Mouse (Mus musculus) liver, embryonic 11.5 days (tissue): ENCODE measurements at regions not wholly inside any gene's neighbourhood (a gene's known extent, or its start where the extent isn't known, plus 50 kb on each side); places are given as distances from the start of the nearest gene placed in this dataset.

Experiments used
- ATAC-seq: fragments of 200-750 bp; cut with Nextera tagmentation; replicated peaks from 2 replicates; pipeline ENCODE4 v1.8.0; 2017; ENCODE audit warnings: moderate number of reproducible peaks, mild to moderate bottlenecking, moderate TSS enrichment, moderate library complexity; ENCODE audit not compliant: low FRiP score
- DNase-seq: peaks from one replicate; pipeline ENCODE4 v3.0.0-alpha.2; 2017; ENCODE audit warnings: low spot score
- H3K27ac ChIP-seq: fragments of 300-500 bp; sonication (generic); 2 replicates; pipeline ENCODE4 v1.5.1; 2014; ENCODE audit warnings: mild to moderate bottlenecking, low read depth, low read length, control low read depth
- H3K27me3 ChIP-seq: fragments of 300-500 bp; sonication (generic); replicated peaks from 2 replicates; pipeline ENCODE4 v1.6.1; 2014; ENCODE audit warnings: low read length, mixed read lengths; ENCODE audit not compliant: control insufficient read depth, insufficient read depth
- H3K36me3 ChIP-seq: fragments of 300-500 bp; sonication (generic); 2 replicates; pipeline ENCODE4 v1.6.1; 2014; ENCODE audit warnings: mild to moderate bottlenecking, low read length, moderate library complexity, mixed read lengths; ENCODE audit not compliant: control insufficient read depth, insufficient read depth
- H3K4me1 ChIP-seq: fragments of 300-500 bp; sonication (generic); replicated peaks from 2 replicates; pipeline ENCODE4 v1.6.1; 2014; ENCODE audit warnings: low read length, mixed read lengths; ENCODE audit not compliant: control insufficient read depth, insufficient read depth
- H3K4me2 ChIP-seq: fragments of 300-500 bp; sonication (generic); 2 replicates; pipeline ENCODE4 v1.6.1; 2014; ENCODE audit warnings: mild to moderate bottlenecking, control low read depth, moderate library complexity
- H3K4me3 ChIP-seq: fragments of 300-500 bp; sonication (generic); 2 replicates; pipeline ENCODE4 v1.5.1; 2014; ENCODE audit warnings: low read depth, low read length, control low read depth
- H3K9ac ChIP-seq: fragments of 300-500 bp; sonication (generic); 2 replicates; pipeline ENCODE4 v1.6.1; 2014; ENCODE audit warnings: low read depth, low read length, control low read depth
- H3K9me3 ChIP-seq: fragments of 300-500 bp; sonication (generic); 2 replicates; pipeline ENCODE4 v1.6.1; 2016; ENCODE audit warnings: low read length, inconsistent platforms, mixed read lengths; ENCODE audit not compliant: control insufficient read depth
- WGBS: fragments of 180-500 bp; shearing (Covaris S2); extraction: QIAGEN DNeasy Blood & Tissue Kit; methylation state at CpG from one replicate; pipeline ENCODE4 v1.1.7; 2014; 5-methylcytosine and 5-hydroxymethylcytosine counted together

DNA sequence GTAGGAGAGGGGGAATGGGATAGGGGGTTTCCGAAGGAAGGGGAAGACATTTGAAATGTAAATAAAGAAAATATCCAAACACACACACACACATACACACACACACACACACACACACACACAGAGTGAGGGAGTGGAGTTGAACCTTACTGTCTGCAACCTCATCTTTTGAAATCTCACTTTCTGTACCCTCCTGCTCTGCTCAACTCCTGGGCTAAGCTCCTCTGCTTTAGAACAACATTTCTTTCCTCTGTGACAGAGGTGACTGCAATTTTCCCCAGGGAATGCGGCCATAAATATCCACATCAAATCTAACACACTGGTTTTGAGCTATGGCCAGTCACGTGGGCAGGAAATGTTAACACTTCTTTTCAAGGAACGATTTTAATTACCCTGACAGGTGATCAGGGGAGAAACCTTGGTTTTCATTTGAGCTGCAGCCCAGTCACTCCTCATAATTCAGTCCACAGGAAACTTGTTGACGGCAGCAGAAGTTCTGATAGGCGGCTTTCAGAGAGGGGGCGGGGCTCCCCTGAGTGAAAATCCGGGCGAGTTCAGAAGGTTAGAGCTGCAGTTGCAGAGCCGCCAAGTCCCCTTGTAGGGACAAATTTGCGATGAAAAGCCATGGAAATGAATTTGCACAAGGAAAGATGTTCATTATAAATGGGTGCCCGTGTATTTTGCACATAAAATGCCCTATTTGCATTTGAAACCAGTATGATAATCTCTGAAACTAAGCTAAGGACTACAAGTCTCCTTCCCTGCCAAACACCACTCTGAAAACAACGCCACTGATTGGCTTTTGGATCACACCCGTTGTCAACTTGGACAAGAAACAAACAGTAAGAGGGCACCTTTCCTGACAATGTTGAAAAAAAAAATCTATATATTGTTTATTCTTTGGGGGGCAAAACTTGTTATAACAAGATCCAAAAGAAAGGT, 63.0 kb upstream of the L3mbtl4 start:
- Histone ChIP-seq H3K9ac (no peak overlapping the region), H3K36me3 (no peaks in the 10 kb centered on the region), H3K4me3 (no peak overlapping the region), H3K4me2 (peak overlapping the region; percentile 11), H3K27ac (no peak overlapping the region), H3K27me3 (no peaks in the 10 kb centered on the region), H3K9me3 (no peaks in the 10 kb centered on the region), H3K4me1 (no peaks in the 10 kb centered on the region)
- ATAC-seq: no peak
- peak; percentile 32 for DNase-seq
- WGBS: 21% methylated on average over 14 of the region's 14 CpGs

DNA sequence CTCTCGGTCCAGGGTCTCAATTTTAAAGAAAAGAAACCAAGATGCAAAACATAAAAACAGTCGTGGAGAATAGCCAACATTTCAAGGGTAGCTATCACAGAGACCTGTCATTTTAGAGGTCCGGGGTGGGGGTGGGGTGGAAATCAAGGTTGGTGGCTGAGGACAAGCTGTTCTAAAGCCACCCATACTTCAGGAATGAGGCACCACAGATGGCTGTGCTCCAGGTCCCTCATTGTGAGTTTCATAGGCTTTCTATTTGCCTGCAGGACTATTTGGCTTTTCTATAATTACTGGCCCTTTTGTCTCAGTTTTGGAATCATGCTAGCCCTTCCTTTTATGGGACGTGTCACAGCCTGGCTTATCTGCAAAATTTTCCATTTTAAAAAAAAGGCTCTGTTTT, 55.4 kb upstream of the L3mbtl4 start:
- no peak for ATAC-seq
- no peaks in the 10 kb centered on the region for H3K9me3 ChIP-seq

DNA sequence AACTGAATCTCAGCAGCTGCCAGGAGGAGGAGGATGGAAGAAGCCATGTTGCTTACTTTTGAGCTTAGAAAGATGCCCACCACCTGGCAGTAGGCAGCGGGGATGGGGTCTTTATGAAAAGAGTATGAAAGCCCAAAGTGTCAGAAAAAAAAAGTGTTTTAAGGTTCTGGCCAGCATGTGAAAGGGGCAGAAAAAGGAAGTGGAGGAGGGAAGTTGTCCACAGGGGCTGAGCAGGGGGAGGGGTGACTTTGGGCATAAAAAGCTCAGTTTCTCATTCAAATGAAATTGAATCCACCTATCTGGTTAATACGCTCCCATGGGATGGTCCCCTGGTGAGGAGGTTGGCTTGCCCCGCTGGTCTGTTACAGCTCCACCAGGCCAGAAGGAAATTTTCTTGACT, 50.4 kb upstream of the L3mbtl4 start:
- H3K4me3 ChIP-seq: no peak overlapping the region
- no peaks in the 10 kb centered on the region for H3K27me3 ChIP-seq
- H3K27ac ChIP-seq: no peak overlapping the region
- DNase-seq: no peak
- no peak overlapping the region for H3K4me2 ChIP-seq
- H3K36me3 ChIP-seq: no peaks in the 10 kb centered on the region
- no peaks in the 10 kb centered on the region for H3K4me1 ChIP-seq
- no peak for ATAC-seq
- H3K9me3 ChIP-seq: 0 out of 2 replicates have a peak, but pooled peaks cover 2% of the 10 kb centered on the region
- H3K9ac ChIP-seq: no peak overlapping the region
- 78% methylated on average over 3 of the region's 3 CpGs for WGBS

More for the DNA sequence above, 55.4 kb upstream of the L3mbtl4 start:
- Histone ChIP-seq H3K4me2 (no peak overlapping the region), H3K4me3 (no peak overlapping the region), H3K36me3 (no peaks in the 10 kb centered on the region), H3K9ac (no peak overlapping the region), H3K27ac (no peak overlapping the region), H3K4me1 (no peaks in the 10 kb centered on the region), H3K27me3 (no peaks in the 10 kb centered on the region)
- DNase-seq: no peak
- WGBS: 64% methylated on average over 4 of the region's 4 CpGs
